Mouse (Mus musculus) stomach, embryonic 14.5 days (tissue): ENCODE data around the gene Pik3ip1. TPM values are rescaled to one million over a fixed set of nuclear protein-coding genes. Genes with fewer than 3 reads are reported as not detected.

Experiments
- ATAC-seq: fragments of 200-750 bp; cut with Nextera tagmentation; 2 replicates; pipeline ENCODE4 v1.8.0; 2017; ENCODE audit warnings: low read depth, moderate TSS enrichment; ENCODE audit not compliant: insufficient number of reproducible peaks, insufficient read depth, low FRiP score
- H3K27ac ChIP-seq: fragments of 300-500 bp; sonication (generic); 2 replicates; pipeline ENCODE4 v1.5.1; 2014; ENCODE audit warnings: mild to moderate bottlenecking, low read length, moderate library complexity, mixed read lengths
- H3K27me3 ChIP-seq: fragments of 300-500 bp; sonication (generic); 2 replicates; pipeline ENCODE4 v1.6.1; 2014; ENCODE audit warnings: low read length, control low read depth, mixed read lengths; ENCODE audit not compliant: control insufficient read depth, insufficient read depth
- H3K36me3 ChIP-seq: fragments of 300-500 bp; sonication (generic); 2 replicates; pipeline ENCODE4 v1.6.1; 2014; ENCODE audit warnings: mild to moderate bottlenecking, control low read depth, low read length, moderate library complexity, mixed read lengths; ENCODE audit not compliant: control insufficient read depth, insufficient read depth
- H3K4me1 ChIP-seq: fragments of 300-500 bp; sonication (generic); 2 replicates; pipeline ENCODE4 v1.6.1; 2014; ENCODE audit warnings: low read length, control low read depth, mixed read lengths; ENCODE audit not compliant: control insufficient read depth, insufficient read depth
- H3K4me2 ChIP-seq: fragments of 300-500 bp; sonication (generic); replicated peaks from 2 replicates; pipeline ENCODE4 v1.6.1; 2014; ENCODE audit warnings: low read depth, low read length, control low read depth
- H3K4me3 ChIP-seq: fragments of 300-500 bp; sonication (generic); 2 replicates; pipeline ENCODE4 v1.5.1; 2014; ENCODE audit warnings: low read depth, low read length, control low read depth
- H3K9ac ChIP-seq: fragments of 300-500 bp; sonication (generic); replicated peaks from 2 replicates; pipeline ENCODE4 v1.6.1; 2014; ENCODE audit warnings: low read depth, mild to moderate bottlenecking, control low read depth, low read length, moderate library complexity, mixed read lengths
- H3K9me3 ChIP-seq: fragments of 300-500 bp; sonication (generic); 2 replicates; pipeline ENCODE4 v1.6.1; 2016; ENCODE audit warnings: low read depth, low read length, control low read depth; ENCODE audit not compliant: control insufficient read depth
- WGBS: fragments of 180-500 bp; shearing (Covaris S2); extraction: QIAGEN DNeasy Blood & Tissue Kit; methylation state at CpG from one replicate; pipeline ENCODE4 v1.1.7; 2014; 5-methylcytosine and 5-hydroxymethylcytosine counted together
- polyA plus RNA-seq: library from polyadenylated mRNA; unstranded; fragments of >200 nt; fragmentation: Nextera tagmentation; extraction: Ambion mirVana; gene quantifications from 2 replicates; pipeline ENCODE4 v1.2.1, GENCODE M21; 2014

Gene Pik3ip1
- polyA plus RNA-seq, 1 experiment from 2014 or later: 11.4 TPM

DNA sequence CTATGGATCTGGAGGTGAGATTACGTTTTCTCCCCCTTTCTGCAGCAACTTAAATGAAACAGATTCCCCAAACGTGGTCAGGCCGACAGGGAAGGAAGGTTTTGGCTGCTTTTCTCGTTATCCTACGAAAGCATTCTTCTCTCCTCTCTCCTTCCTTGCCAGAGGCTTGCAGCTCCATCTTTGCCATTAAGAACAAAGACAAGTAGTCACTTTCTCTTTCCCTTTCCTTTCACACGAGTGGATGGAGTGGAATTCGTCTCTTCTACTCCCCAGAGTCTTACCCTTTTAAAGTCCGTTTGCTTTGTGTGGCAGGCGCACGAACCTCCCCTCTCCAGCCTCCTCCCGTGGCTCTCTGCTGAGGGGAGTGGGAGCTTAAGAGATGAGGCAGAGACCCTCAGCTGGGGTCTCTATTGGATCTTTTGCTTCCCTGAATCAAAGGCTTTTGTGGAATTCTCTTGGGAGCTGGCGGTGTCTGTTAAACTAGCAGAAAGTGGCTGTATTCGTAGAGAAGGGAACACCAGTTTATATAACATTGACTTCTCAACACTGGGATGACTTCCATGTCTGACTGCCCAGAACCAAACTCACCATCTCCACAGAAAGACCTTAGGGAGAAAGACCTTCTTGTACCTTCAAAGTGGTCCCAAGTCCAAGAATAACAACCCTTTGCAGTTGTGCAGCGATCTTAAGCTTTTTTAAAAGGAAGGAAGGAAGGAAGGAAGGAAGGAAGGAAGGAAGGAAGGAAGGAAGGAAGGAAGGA lies 970 bp downstream of the Pik3ip1 start:
- peak overlapping the region; percentile 40; the same call in 1 of the 2 replicates for H3K27ac ChIP-seq

DNA sequence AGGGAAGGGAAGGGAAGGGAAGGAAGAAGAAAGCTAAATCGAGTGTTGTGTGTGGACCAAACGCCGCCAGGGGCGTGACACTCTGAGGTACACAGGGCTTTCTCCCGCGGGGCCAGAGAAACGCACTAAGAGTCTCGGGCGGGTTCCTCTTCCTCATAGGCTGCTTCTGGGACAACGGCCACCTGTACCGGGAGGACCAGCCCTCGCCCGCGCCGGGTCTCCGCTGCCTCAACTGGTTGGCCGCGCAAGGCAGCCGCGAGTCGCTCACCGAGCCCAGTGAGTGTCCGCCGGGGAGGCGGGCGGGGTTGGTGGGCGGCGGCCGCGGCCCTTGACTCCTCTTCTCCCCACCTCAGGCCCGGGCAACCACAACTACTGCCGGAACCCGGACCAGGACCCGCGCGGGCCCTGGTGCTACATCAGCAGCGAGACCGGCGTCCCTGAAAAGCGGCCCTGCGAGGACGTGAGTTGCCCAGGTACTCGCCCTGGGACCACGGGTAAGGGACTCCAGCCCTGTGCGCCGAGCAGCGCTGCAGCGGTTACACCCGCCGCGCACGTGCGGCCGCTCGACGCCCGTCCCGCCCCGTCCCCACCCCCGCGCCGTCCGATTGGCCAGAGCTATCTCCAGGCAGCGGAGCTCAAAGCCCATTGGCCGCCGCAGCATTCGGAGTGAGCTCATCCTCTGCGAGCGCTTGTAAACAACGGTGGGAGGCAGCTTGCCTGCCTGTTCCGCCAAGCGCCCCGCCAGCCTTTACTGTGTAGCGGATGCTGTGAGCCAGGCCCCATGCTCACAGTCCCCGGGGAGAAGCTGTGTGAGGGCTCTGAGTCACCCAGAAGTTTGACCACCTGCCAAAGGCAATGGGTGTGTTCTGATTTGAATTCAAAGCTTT lies 1.8 kb downstream of the Pik3ip1 start:
- Histone ChIP-seq H3K27ac (peak overlapping the region; percentile 73; the same call in 1 of the 2 replicates), H3K4me2 (peak overlapping the region; percentile 97), H3K4me1 (peaks cover 30% of the 10 kb centered on the region), H3K4me3 (peak overlapping the region; percentile 42), H3K9ac (peak overlapping the region; percentile 34), H3K36me3 (no peaks in the 10 kb centered on the region), H3K27me3 (no peaks in the 10 kb centered on the region), H3K9me3 (no peaks in the 10 kb centered on the region)
- under 1% methylated on average over 73 of the region's 75 CpGs for WGBS
- peak; percentile 92 for ATAC-seq

More for the DNA sequence above, 970 bp downstream of the Pik3ip1 start:
- Histone ChIP-seq H3K9me3 (no peaks in the 10 kb centered on the region), H3K4me2 (peak overlapping the region; percentile 97), H3K36me3 (no peaks in the 10 kb centered on the region), H3K27me3 (no peaks in the 10 kb centered on the region), H3K4me1 (peaks cover 25% of the 10 kb centered on the region), H3K9ac (peak overlapping the region; percentile 18; the same call in 1 of the 2 replicates), H3K4me3 (peak overlapping the region; percentile 42)
- WGBS: 4% methylated on average over 14 of the region's 14 CpGs
- no peak for ATAC-seq

GRCm38 (mm10) chr11:3333111-3333695 lies 3.0 kb downstream of the Pik3ip1 start:
- no peaks in the 10 kb centered on the region for H3K27me3 ChIP-seq
- H3K4me3 ChIP-seq: no peak overlapping the region
- H3K9ac ChIP-seq: no peak overlapping the region
- no peak overlapping the region for H3K27ac ChIP-seq
- 89% methylated on average over 11 of the region's 11 CpGs for WGBS
- H3K36me3 ChIP-seq: no peaks in the 10 kb centered on the region
- H3K9me3 ChIP-seq: no peaks in the 10 kb centered on the region
- no peak overlapping the region for H3K4me2 ChIP-seq
- ATAC-seq: no peak
- peaks cover 40% of the 10 kb centered on the region for H3K4me1 ChIP-seq

DNA sequence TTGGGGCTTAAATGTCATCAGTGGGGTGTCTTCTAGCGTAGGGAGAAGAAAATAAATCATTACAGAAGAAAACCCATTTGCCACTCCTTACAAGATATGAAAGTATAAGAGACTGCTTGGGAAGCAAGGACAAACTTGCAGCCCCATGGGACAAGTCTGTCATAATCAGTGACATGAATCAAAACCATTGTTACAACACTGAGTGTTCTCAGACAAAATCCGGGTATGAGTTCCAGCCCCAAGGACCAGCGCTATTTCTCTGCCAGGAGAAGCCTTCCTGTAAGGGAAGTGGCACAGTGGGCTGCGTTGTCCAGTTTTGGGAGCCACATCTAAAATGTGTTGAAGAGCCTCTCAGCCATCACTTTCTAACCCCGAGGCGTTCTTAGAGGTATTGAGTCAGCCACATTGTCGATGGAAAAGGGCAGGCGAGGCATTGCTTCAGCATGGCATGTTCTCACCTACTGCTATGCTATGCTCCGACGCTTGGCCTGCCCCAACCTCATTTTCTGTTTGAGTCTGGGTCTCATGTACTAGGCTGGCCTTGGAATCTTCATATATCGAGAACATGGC lies 4.0 kb downstream of the Pik3ip1 start:
- Histone ChIP-seq H3K36me3 (no peaks in the 10 kb centered on the region), H3K27me3 (no peaks in the 10 kb centered on the region), H3K4me2 (no peak overlapping the region), H3K4me1 (peaks cover 40% of the 10 kb centered on the region), H3K4me3 (no peak overlapping the region), H3K9me3 (no peaks in the 10 kb centered on the region), H3K9ac (no peak overlapping the region), H3K27ac (no peak overlapping the region)
- no peak for ATAC-seq
- 87% methylated on average over 11 of the region's 11 CpGs for WGBS

- no peak for ATAC-seq
- 38% methylated on average over 9 of the region's 9 CpGs for WGBS
- Histone ChIP-seq H3K27ac (no peak overlapping the region), H3K9me3 (no peaks in the 10 kb centered on the region), H3K36me3 (no peaks in the 10 kb centered on the region), H3K4me3 (no peak overlapping the region), H3K4me2 (no peak overlapping the region), H3K27me3 (no peaks in the 10 kb centered on the region), H3K9ac (no peak overlapping the region), H3K4me1 (peaks cover 40% of the 10 kb centered on the region)
These were observed 4.6 kb downstream of the Pik3ip1 start for GRCm38 (mm10) chr11:3334711-3335316.

DNA sequence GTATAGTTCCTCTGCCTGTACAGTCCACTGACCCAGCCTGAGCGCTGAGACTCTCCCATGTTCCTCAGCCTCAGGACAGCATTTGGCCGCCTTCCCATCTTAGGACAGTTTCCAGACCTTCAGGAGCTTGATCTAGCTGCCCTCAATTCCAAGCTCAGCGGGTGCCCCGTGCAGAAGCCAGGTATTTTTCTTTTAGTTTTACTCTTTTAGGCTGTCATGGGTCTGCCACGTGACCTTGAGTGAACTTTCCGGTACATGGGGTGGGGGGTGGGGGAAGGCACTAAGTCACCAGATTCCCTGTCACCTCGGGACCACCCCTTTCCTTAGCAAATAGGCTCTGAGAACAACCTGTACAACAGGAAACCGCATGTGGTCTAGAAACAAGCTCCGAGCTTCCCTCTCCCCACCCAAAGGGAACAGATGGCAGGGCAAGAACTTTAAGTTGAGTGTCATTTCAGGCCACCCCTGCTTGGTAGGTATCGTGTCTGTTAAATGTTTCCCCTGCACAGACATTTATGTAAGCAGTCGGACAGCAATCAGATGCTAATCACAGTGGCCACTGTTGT lies 5.5 kb downstream of the Pik3ip1 start:
- Histone ChIP-seq H3K4me3 (no peak overlapping the region), H3K4me2 (0 out of 2 replicates have a peak overlapping the region, but pooled peaks have one; percentile 10), H3K36me3 (no peaks in the 10 kb centered on the region), H3K27me3 (no peaks in the 10 kb centered on the region), H3K27ac (peak overlapping the region; percentile 21; the same call in 1 of the 2 replicates), H3K4me1 (peaks cover 40% of the 10 kb centered on the region), H3K9ac (no peak overlapping the region), H3K9me3 (no peaks in the 10 kb centered on the region)
- no peak for ATAC-seq
- 21% methylated on average over 11 of the region's 11 CpGs for WGBS

DNA sequence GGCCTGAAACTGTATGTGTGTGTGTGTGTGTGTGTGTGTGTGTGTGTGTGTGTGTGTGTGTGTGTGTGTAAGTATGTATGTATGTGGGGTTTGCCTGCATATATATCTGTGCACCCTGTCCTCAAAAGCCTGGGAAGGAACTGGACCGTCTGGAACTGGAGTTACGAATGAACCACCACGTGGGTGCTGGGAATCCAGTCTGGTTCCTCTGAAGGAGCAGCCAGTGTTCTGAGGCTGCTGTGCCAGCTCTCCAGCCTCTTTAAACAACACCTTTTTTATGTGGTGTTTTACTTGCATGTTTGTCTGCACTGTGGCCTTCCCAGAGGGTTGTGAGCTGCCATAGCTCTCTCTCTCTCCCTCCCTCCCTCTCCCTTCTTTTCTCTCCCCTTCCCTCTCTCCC lies 6.4 kb downstream of the Pik3ip1 start:
- Histone ChIP-seq H3K4me3 (no peak overlapping the region), H3K4me1 (peaks cover 40% of the 10 kb centered on the region), H3K27ac (no peak overlapping the region), H3K9me3 (no peaks in the 10 kb centered on the region), H3K36me3 (no peaks in the 10 kb centered on the region), H3K4me2 (no peak overlapping the region), H3K9ac (no peak overlapping the region), H3K27me3 (no peaks in the 10 kb centered on the region)
- ATAC-seq: no peak
- 77% methylated on average over 3 of the region's 3 CpGs for WGBS
